Mouse (Mus musculus): ENCODE measurements at regions not wholly inside any gene's neighbourhood (a gene's known extent, or its start where the extent isn't known, plus 50 kb on each side); places are given as distances from the start of the nearest gene placed in this dataset.

DNA sequence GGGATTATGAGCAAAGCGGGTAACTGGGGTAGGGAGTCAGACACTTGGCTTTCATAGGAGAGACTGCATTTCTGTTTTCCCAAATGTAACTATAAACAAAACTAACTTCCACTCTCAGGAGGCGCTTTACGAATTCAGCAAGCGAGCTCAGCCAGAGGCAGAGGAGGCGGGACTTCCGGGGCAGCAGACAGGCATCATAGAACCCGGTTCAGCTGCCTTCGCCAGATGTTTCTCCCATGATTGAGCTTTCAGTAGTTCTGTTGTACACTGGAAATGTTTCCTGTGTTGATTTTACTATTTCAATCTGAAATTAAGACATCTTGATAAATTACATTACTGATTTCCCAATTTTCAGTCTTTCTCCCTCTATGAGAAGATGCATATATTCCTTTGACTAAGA, 92.9 kb downstream of the Zfp365 start:
- intact Hi-C loops (cut with DNase I) = no loop called here

DNA sequence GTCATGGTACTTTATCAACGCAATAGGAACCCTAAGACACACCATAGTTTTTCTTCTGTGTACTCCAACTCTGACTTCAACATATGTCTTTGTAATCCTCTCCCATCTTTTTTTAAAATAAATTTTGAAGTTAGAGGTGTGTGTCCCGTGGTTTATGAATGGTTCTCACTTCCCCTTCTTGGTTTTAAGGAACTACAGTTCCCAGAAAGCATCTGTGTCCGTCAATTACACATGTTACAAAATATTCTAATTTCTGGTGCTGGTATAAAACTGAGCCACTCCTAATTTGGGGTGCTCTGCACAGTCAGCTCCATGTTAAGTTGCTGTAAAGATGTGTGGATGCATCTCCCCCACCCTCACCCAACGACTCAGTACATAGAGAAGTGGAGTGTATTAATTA, 98.6 kb downstream of the Zfp365 start:
- intact Hi-C loops (cut with DNase I) = no loop called here

DNA sequence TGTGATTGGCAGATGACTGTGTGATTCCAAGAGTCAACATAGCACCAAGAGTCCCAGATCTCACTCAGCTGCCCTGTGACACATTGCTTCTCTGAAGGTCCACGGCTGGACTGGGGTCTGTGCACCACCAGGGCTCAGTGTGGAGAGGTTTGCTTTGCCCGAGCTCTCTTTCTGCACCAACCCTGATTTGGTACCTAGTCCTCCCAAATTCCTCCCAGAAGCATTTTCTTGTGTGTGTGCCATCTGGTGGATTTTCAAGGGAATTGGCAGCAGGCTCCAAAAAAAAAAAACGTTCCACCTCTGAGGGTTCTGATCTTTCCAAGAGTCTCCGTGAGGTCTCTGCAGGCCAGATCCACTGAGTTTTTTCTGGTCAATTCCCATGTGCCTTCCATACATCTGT, 107.3 kb downstream of the Zfp365 start:
- intact Hi-C loops (cut with DNase I) = loop anchor here (1.0 kb wide), 1 partner anchor 490 kb away; no protein-coding TSS in a partner anchor

DNA sequence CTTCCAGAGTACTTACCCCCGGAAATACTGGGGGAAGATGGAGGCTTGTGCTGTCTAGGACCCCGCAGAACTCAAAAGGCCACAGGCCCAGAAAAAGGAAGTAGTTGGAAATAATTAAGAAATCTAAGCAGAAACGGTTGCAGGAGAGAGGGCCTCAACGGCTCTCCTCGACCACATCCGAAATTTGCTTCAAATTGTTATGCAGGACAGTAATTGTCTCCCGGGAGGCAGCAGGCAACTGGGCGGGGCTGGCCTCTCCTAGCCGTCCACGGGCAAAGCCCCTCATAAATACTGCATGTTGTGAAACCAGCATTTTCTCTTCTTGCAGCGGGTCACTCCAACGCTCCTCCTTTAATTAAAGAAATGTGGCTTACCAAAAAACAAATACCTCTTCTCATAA, 107.8 kb downstream of the Zfp365 start:
- intact Hi-C loops (cut with DNase I) = loop anchor here (1.0 kb wide), 1 partner anchor 489 kb away; no protein-coding TSS in a partner anchor

DNA sequence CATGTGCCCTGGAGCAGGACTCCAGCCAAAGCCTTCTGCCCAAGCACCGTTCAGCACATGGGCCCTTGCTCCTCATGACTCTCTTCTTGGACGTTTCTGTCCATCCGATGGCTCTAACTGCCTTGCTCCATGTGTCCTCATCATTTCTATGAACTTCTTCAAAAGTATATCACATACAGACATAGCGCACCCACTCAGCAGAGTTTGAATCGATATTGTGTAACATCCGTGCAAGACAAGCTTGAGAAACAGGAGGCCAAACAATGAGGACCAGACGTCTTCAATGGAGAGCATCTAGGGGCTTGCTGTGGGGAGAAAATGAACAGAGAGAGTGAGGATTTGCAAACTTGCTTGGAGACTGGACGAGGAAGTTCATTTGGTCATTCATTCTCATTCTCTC, 110.3 kb downstream of the Zfp365 start:
- intact Hi-C loops (cut with DNase I) = no loop called here

DNA sequence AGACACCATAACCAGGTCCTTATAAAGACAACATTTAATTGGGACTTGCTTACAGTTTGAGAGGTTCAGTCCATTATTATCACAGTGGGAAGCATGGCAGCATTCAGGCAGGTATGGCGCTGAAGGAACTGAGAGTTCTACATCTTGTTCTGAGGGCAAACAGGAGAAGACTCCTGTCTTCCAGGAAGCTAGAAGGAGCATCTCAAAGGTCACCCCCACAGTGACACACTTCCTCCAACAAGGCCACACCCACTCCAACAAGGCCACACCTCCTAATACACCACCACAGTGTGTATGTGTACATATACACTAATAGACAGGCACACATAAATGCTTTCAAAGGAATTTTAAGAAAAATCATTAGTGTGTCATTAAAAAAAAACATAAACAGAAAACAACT, 110.8 kb downstream of the Zfp365 start:
- intact Hi-C loops (cut with DNase I) = no loop called here

DNA sequence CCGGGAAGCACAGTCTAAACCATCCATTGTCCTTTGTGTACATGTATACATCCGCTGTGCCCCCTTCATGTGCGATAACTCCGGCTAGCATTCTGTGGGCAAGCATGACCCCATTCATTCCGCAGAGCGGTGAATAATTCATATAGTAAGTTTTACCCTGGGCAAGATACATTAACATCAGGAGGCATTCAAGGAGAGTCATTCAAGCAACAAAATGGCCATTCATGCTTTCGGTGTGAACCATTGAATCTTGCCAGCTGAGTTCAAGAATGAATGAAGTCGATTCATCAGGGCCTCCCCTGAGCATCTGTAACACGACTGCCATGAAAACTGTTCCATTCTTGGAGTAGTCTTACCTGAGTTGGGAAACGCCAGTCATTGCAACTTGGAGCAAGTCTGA, 113.5 kb downstream of the Zfp365 start:
- intact Hi-C loops (cut with DNase I) = no loop called here

DNA sequence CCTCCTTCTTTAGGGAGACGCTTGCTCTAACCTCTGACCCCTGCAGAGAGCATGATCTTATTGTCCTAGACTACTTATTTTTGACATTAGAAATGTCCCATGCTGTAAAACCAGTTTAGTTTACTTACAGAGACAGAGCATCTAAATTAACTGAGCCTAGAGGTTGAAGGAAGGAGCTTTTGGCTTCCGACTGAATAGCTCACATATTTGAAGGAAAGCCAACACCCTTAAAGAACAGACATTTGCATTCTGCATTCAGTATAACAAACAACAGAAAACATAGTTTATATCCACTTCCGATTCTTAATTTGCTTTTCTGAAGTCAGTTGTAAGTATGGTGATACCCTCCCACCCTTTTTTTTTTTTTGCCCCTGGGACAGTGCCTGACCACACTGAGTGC, 119.3 kb downstream of the Zfp365 start:
- intact Hi-C loops (cut with DNase I) = no loop called here

DNA sequence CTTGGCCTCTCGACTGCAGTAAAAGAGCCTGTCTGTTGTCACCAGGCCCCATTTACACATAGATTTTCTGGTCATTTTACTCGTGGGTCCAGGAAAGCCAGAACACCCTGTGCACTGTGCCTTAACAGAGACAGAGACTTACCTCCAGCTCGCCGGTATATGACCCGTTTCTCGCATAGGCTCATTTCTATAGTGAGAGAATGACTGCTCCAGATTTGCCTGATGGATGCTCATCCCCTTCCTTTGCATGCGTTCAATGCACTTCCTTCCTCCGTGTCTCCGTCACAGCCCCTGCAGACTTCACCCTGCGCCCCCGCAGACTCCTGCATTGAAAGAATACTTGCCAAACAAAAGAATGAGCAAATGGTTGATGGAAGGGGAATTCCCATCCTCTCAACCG, 122.8 kb downstream of the Zfp365 start:
- intact Hi-C loops (cut with DNase I) = no loop called here

DNA sequence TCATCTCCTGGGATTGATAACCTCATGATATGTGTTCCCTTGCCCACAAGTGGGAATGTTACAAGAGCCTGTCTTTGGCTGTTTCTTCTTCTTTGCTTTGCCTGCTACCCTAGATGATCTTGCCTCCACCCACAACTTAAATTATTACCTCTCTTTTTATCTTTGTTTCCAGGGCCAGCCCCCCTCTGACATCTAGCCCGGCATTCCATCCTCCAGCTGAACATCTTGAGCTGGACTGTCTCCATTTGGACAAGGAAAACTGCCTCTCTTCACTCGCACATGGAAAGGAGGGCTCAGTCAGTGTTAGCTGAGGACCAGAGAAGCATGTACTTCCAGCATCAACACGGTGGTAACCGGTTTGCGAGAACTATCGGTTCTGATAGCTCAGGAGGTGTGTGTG, 124.3 kb downstream of the Zfp365 start:
- intact Hi-C loops (cut with DNase I) = no loop called here

DNA sequence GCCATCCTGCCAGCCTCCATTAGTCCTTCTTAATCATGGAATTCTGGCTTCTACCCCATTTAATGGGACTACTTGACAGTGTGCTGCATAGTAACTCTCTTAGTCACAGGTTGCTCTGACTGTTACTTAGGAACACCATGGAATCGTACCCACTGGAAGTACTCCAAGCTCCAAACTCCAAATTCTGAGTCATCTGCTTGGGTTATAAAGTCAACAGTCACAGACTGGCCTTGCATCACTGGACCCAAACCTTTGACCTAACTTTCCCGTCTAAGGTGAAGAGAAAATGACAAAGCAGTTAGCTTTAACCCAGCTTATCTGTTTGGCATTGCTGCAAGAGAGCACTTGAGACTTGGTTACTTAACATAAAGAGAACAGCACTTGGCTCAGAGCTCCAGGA, 126.9 kb downstream of the Zfp365 start:
- intact Hi-C loops (cut with DNase I) = no loop called here

DNA sequence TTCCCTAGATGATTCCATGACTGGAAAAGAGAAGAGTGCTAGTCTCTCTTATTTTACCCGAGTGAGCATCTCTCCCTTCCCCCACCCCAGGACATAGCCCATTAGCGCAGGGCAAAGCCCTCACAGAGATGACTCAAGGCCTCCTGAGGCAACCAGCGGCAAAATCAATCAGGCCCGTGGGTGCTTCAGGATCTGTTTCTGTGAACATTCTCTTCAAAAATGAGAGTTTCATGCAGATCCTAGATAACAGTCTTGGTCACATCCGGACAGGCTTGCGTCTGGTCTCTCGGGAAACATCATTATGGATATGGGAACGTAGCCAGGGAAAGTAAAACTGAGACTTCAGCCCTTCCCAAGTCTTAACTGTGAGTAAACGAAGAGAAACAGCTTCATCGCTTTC, 134.1 kb downstream of the Zfp365 start:
- intact Hi-C loops (cut with DNase I) = no loop called here

DNA sequence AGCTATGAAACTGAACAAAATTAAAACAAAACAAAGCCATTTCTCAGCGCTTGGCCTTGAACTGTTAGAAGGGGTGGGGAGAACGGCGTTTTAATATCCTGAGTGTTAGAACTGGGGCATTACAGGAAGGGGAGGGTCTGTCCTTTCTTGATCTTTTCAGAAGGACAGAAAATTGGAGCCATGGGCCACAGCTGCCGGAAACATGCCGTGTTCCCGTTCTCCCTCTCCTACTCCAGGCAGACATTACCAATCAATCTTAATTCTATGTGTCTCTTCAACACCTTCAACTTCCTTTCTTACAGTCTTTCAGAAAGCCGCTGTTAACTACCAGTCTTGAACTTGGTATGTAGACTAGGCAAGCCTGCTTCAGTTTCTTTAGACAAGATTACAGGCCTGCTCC, 134.7 kb downstream of the Zfp365 start:
- intact Hi-C loops (cut with DNase I) = no loop called here

DNA sequence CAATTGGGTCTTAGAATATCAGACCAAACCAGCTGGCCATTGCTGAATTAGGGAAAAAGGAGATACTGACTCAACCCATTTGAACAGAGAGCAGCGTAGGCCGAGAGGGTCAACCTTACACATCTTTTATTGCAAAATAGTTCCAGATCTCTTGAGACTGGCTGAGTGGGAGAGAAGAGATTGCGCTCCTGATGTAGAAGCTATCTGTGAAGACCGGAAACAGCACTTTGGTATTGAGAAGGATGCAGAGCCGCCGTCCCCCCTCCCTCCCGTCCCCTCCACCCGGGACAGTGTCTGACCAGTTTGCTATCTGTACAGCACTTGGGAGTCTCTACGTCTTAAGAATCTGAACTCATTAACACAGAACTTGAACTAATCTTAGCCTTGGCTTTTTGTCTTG, 135.6 kb downstream of the Zfp365 start:
- intact Hi-C loops (cut with DNase I) = no loop called here

DNA sequence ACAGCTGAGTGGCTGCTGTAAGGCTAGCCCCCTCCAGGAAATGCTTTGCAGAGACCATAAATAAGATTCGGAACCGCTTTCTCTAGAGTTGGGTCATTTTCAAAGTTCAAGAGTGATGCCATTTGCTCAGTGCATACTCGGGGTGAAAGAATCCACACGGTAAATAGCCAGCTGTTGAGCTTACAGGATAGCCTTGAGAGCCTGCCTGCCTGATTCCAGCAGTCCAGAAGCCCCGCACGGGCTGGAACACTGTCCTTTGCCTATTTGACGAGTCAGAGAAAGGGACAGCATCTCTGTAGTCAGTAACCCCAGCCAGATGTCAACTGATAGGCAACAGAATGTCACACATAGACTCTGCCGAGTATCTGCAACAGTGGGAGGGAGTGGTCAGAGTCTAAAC, 140.7 kb downstream of the Zfp365 start:
- intact Hi-C loops (cut with DNase I) = no loop called here

DNA sequence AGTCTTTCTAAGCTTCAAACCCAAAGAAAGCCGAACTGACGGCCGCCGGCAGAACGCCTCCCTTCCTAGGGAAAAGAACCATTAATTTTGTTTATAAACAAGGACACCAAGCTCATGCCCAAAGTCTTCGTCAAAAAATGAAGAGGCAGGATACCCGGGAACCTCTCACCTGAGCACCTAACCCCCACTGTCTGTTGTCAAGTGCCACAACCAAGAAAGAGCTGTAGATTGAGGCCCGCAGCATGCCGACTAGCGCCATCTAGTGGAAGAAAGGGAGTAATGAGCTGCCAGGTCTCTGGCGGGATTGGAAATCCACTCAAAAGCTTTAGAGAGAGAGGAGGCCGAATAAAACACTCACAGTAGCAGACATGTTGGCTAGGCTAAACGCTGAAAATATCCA, 146.4 kb downstream of the Zfp365 start:
- intact Hi-C loops (cut with DNase I) = loop anchor here (10.0 kb wide), 1 partner anchor 861 kb away; no protein-coding TSS in a partner anchor

DNA sequence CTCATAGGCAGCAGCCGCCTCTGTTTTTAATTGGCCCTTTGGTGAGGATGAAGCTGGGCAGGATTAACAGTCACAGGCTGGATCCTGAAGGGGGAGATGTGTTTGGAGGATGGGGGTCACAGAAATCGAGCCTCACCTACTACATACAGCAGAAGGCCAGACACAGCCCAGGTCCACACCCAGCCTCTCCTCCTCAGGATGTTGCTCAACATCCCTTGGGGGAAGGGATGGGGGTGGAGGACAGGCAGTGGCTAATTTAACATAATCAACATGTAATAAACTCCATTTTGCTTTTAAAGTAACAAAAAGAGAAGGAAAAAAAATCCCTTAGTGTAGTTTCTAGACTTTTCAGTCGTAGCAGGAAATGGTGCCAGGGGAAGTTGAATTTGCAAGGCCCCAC, 152.0 kb downstream of the Zfp365 start:
- intact Hi-C loops (cut with DNase I) = loop anchor here (10.0 kb wide), 1 partner anchor 856 kb away; no protein-coding TSS in a partner anchor

DNA sequence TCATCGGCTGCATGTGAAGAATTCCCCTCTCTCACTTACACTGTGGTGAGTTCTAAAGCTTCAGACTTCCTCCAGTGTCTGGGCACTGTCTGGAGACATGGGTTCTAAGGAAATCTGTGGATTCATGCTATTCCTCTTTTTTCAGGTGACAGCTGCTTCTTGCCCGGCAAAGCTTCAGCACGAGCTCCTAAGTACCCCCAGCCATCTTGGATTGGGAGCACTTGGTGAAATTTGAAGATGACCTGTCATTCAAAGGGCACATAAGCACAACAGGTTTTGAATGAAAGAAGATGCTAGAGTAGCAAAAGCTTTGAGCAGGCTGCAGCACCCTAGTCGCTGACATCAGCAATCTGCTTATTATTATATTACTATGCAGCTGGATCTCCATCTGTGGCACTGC, 164.3 kb downstream of the Zfp365 start:
- intact Hi-C loops (cut with DNase I) = no loop called here

DNA sequence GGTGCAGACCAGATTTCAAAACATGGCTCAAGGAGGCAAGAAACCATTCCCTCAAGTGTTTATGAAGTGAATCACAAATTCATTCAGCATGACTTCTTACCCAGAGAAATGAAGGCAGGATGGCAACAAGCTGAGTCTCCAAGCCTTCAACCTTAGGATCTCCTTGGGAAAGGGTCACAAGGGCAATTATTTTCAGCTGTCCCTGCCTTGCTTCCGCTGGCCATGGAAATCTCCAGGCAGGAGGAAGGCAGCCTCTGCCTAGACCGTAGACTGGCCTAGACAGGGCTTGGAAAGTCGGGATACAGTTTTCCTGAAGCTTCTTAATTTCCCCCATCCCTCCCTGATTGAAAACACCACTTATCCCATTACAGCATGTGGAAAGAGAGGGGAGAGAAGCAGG, 165.0 kb downstream of the Zfp365 start:
- intact Hi-C loops (cut with DNase I) = no loop called here

DNA sequence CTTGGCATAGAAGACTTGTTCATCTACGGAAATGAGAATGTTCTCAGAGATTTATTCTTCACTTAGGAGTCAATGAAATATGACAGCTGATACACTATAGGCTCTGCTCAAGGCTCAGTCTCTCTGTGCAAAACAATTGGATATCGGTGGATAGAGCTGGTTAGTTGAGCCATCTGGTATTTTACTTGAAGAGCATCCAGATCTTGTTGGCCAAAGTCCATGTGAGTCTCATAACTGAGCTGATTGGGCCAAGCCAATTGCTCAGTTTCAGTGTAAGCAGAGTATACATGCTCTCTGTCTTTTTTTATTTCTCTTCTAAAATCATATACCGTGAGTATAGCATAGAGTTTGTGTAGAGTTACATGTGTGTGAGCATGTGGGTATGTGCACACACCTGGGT, 166.3 kb downstream of the Zfp365 start:
- intact Hi-C loops (cut with DNase I) = no loop called here

DNA sequence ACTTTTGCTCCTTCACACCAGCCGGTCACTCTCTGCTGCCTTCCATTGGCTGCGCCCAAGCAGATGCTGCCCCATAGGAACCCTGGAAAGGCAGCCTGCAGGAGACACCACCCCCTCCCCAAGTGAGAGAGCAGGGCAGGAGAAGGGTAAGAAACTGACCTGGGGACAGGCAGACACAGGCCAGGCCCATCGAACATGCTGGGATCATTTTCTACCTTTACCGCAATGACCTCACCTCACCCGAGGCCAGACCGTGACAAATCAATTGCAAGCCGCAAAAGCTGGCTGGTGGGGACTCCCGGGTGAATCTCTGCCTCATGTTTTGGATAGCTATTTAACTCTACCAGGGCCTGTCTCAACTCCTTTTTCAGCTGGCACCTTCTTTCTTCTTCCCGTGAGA, 168.9 kb downstream of the Zfp365 start:
- intact Hi-C loops (cut with DNase I) = no loop called here

DNA sequence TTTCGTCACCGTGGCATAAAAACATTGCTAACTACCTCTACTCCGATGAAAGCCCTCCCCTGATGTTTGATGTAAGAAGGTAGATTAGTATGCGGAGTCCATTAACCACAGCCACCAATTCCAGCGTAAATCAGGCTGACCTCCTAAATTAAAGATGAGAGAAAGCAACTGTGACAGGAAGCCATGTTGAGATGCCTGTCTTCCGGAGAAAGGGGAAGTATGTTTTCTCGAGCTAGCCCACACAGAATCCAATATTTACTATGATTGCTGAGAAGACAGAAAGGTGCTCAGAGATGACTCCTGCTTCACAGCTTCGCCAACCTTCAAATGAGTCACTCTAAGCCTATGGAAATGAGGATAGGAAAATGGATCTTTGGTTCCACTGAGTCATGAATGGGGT, 169.6 kb downstream of the Zfp365 start:
- intact Hi-C loops (cut with DNase I) = no loop called here

DNA sequence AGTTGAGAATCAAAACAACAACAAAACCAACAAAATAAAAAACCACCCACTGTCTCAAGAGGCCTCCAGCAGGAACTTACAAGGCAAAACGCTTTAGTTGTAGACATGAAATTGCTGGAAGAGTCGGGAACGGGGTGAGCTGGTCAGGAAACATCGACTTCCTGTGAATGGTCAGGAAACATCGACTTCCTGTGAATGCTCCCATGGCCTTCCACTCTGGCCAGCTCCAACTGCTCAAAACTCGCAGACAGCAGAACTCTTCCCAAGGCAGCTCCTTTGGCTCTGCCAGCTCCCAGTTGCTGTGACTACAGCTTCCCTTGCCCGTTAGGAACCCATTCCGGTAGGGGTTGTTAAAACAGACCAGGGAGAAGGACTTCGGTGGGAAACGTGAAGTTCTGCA, 170.2 kb downstream of the Zfp365 start:
- intact Hi-C loops (cut with DNase I) = no loop called here

DNA sequence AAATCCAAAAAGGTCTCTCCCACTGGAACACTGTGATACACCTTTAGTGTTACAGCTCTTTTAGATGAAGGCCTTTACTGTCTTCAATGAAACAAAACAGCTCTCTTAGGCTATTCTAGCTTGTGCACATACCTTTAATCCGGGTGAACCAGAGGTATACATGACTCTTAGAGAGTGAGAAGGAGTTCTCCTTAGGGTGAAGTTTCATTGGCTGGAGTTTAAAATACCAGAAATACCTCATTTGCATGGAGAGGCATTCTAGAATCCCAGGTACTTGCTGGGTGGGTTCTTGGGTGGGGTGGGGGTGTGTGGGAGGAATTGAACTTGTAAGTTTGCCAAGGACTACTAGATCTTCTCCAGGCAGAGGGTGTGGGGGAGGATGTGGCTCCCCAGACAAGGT, 173.3 kb downstream of the Zfp365 start:
- intact Hi-C loops (cut with DNase I) = no loop called here

All from adrenal gland (tissue).